Mouse (Mus musculus) MEL (cell line): ENCODE results near the gene Rad51b.

Experiments
- CTCF ChIP-seq, 3 experiments: IDR thresholded peaks in 2 of 3; conservative IDR thresholded peaks in 1 of 3; 2 replicates each; pipeline ENCODE4 v1.5.1; 2011 to 2012; ENCODE audit warnings: low read length in 3 of 3, low read depth in 2 of 3, mild to moderate bottlenecking in 2 of 3, improper control_type of control experiment in 1 of 3, inconsistent platforms in 1 of 3, mixed read lengths in 1 of 3, moderate library complexity in 1 of 3; ENCODE audit not compliant: control insufficient read depth in 1 of 3, insufficient read depth in 1 of 3, poor library complexity in 1 of 3, severe bottlenecking in 1 of 3
- ELF1 ChIP-seq: IDR thresholded peaks from 2 replicates; pipeline ENCODE4 v1.6.1; 2014; ENCODE audit warnings: low read depth, mild to moderate bottlenecking, inconsistent platforms, low read length, improper control_type of control experiment, moderate library complexity
- ETS1 ChIP-seq: IDR thresholded peaks from 2 replicates; pipeline ENCODE4 v1.6.1; 2012; ENCODE audit warnings: low read depth, mild to moderate bottlenecking, inconsistent platforms, low read length, improper control_type of control experiment, moderate library complexity
- GABPA ChIP-seq: IDR thresholded peaks from 2 replicates; pipeline ENCODE4 v1.6.1; 2012; ENCODE audit warnings: low read depth, mild to moderate bottlenecking, inconsistent platforms, low read length, improper control_type of control experiment, moderate library complexity
- GATA1 ChIP-seq: IDR thresholded peaks from 2 replicates; pipeline ENCODE4 v1.6.1; 2011; ENCODE audit warnings: low read depth, low read length, improper control_type of control experiment
- MYB ChIP-seq: IDR thresholded peaks from 2 replicates; pipeline ENCODE4 v1.6.1; 2011; ENCODE audit warnings: mild to moderate bottlenecking, low read depth, low read length, improper control_type of control experiment
- POLR2A ChIP-seq, 2 experiments: IDR thresholded peaks; 2 replicates each; pipeline ENCODE4 v1.6.1; 2011 to 2012; ENCODE audit warnings: low read length in 2 of 2, mild to moderate bottlenecking in 2 of 2, control low read depth in 1 of 2, improper control_type of control experiment in 1 of 2, low read depth in 1 of 2, moderate library complexity in 1 of 2; ENCODE audit not compliant: control insufficient read depth in 1 of 2, insufficient read depth in 1 of 2, poor library complexity in 1 of 2
- RCOR1 ChIP-seq: IDR thresholded peaks from 2 replicates; pipeline ENCODE4 v1.6.1; 2012; ENCODE audit warnings: low read depth, mild to moderate bottlenecking, inconsistent platforms, low read length, improper control_type of control experiment
- TBP ChIP-seq: IDR thresholded peaks from 2 replicates; pipeline ENCODE4 v1.8.0; 2011; ENCODE audit warnings: low read depth, low read length, improper control_type of control experiment

- TF ChIP-seq GATA1 (no peak), CTCF (IDR thresholded peaks at IDR 0.05 in 2 of 3, conservative IDR thresholded peaks at IDR 0.05 in 1 of 3; ENCODE audit: control insufficient read depth in 1 of 3, insufficient read depth in 1 of 3, low read depth in 2 of 3, low read length in 3 of 3, poor library complexity in 1 of 3, severe bottlenecking in 1 of 3) (peak in 2 of 3 experiments; percentile 30 to 52; a peak in 4 of 6 replicates), POLR2A (IDR thresholded peaks at IDR 0.05; ENCODE audit: control insufficient read depth in 1 of 2, insufficient read depth in 1 of 2, low read depth in 1 of 2, low read length in 2 of 2, poor library complexity in 1 of 2) (no peak), GABPA (no peak), MYB (no peak), TBP (no peak), ETS1 (no peak), ELF1 (no peak), RCOR1 (no peak)
Measured at GRCm38 (mm10) chr12:79359404-79359803, 62.3 kb downstream of the Rad51b start.
